ENCODE assay signal across 19 mouse cellular contexts in genomic region chr3:85780332-85780731, GRCm38 (mm10). TPM values are rescaled to one million over a fixed set of nuclear protein-coding genes. Genes with fewer than 3 reads are reported as not detected.
DNase-seq lines count a peak whose midpoint lies in the region; ATAC-seq lines count a peak whose summit lies in the region.
"Had no signal": no experiment of that assay in that cellular context is flagged by ENCODE, and none has a peak within 500 bp of the region (broad histone marks: within the 10 kb centered on the region; RNA-seq: fewer than 3 reads in every experiment).

No protein-coding gene starts in this region.

- no peaks in the 10 kb centered on the region for H3K9me3 ChIP-seq in hindbrain, embryonic 11.5 days (ENCODE audit: control insufficient read depth, low read length)
- no peaks in the 10 kb centered on the region for H3K9me3 ChIP-seq in hindbrain, embryonic 10.5 days
- no peaks in the 10 kb centered on the region for H3K9me3 ChIP-seq in midbrain, embryonic 13.5 days
- no peaks in the 10 kb centered on the region for H3K9me3 ChIP-seq in kidney, embryonic 15.5 days (replicated peaks)
- no peaks in the 10 kb centered on the region for H3K9me3 ChIP-seq in liver, embryonic 12.5 days (replicated peaks)
- H3K9me3 ChIP-seq: heart, embryonic 13.5 days; limb, embryonic 12.5 days had no signal

- peak; percentile 64; the same call in 1 of the 2 replicates for ATAC-seq in hindbrain, embryonic 11.5 days (ENCODE audit: low FRiP score)
- ATAC-seq in midbrain, embryonic 13.5 days: peak; percentile 81
- no peak for ATAC-seq in kidney, embryonic 15.5 days (replicated peaks; ENCODE audit: low FRiP score)
- ATAC-seq in liver, embryonic 12.5 days: no peak
- ATAC-seq: intestine, postnatal 0 days had no signal

- H3K4me2 ChIP-seq in hindbrain, embryonic 11.5 days (replicated peaks; ENCODE audit: low read depth, low read length): no peak overlapping the region
- H3K4me2 ChIP-seq in midbrain, embryonic 13.5 days (replicated peaks): no peak overlapping the region
- H3K4me2 ChIP-seq in kidney, embryonic 15.5 days: no peak overlapping the region
- no peak overlapping the region for H3K4me2 ChIP-seq in liver, embryonic 12.5 days
- H3K4me2 ChIP-seq: heart, embryonic 13.5 days; limb, embryonic 12.5 days; liver, embryonic 11.5 days had no signal

- no peaks in the 10 kb centered on the region for H3K36me3 ChIP-seq in hindbrain, embryonic 11.5 days (ENCODE audit: control insufficient read depth, insufficient read depth, low read length)
- no peaks in the 10 kb centered on the region for H3K36me3 ChIP-seq in hindbrain, embryonic 10.5 days
- H3K36me3 ChIP-seq in midbrain, embryonic 13.5 days: no peaks in the 10 kb centered on the region
- H3K36me3 ChIP-seq in kidney, embryonic 15.5 days: no peaks in the 10 kb centered on the region
- H3K36me3 ChIP-seq in liver, embryonic 12.5 days: no peaks in the 10 kb centered on the region
- H3K36me3 ChIP-seq: heart, embryonic 13.5 days; limb, embryonic 12.5 days had no signal

- no peak for DNase-seq in hindbrain, embryonic 11.5 days (ENCODE audit: low spot score)
- DNase-seq in hindbrain, embryonic 10.5 days (ENCODE audit: low spot score): no peak
- peak; percentile 25 for DNase-seq in retina, embryonic 14.5 days (ENCODE audit: low spot score)
- DNase-seq in retina, postnatal 1 day: no peak
- DNase-seq: adrenal gland, postnatal 25 days; cerebellum, adult 9-10 months; kidney, postnatal 36 days; lung, adult 18-20 months; lung, postnatal 10 days; right cerebral cortex, adult 18-20 months; right cerebral cortex, postnatal 4 days; thymus, postnatal 25 days had no signal

- H3K27me3 ChIP-seq in hindbrain, embryonic 11.5 days (ENCODE audit: control insufficient read depth, insufficient read depth, low read length): no peaks in the 10 kb centered on the region
- no peaks in the 10 kb centered on the region for H3K27me3 ChIP-seq in hindbrain, embryonic 10.5 days (ENCODE audit: insufficient read depth, poor library complexity, severe bottlenecking)
- H3K27me3 ChIP-seq in midbrain, embryonic 13.5 days: no peaks in the 10 kb centered on the region
- H3K27me3 ChIP-seq in kidney, embryonic 15.5 days: no peaks in the 10 kb centered on the region
- H3K27me3 ChIP-seq in liver, embryonic 12.5 days (replicated peaks): no peaks in the 10 kb centered on the region; the same call in 1 of the 2 replicates
- H3K27me3 ChIP-seq: heart, embryonic 13.5 days; limb, embryonic 12.5 days had no signal

- no peak overlapping the region for H3K27ac ChIP-seq in hindbrain, embryonic 11.5 days (ENCODE audit: low read depth, low read length)
- H3K27ac ChIP-seq in hindbrain, embryonic 10.5 days: no peak overlapping the region
- H3K27ac ChIP-seq in midbrain, embryonic 13.5 days: peak overlapping the region; percentile 32; the same call in 1 of the 2 replicates
- no peak overlapping the region for H3K27ac ChIP-seq in kidney, embryonic 15.5 days
- no peak overlapping the region for H3K27ac ChIP-seq in liver, embryonic 12.5 days
- H3K27ac ChIP-seq: heart, embryonic 13.5 days; limb, embryonic 12.5 days had no signal

- H3K9ac ChIP-seq in hindbrain, embryonic 11.5 days (ENCODE audit: low read depth, low read length): no peak overlapping the region
- no peak overlapping the region for H3K9ac ChIP-seq in midbrain, embryonic 13.5 days (replicated peaks)
- H3K9ac ChIP-seq in kidney, embryonic 15.5 days: no peak overlapping the region
- H3K9ac ChIP-seq in liver, embryonic 12.5 days: no peak overlapping the region
- H3K9ac ChIP-seq: heart, embryonic 13.5 days; limb, embryonic 12.5 days had no signal

- H3K4me1 ChIP-seq in hindbrain, embryonic 11.5 days (replicated peaks; ENCODE audit: control insufficient read depth, insufficient read depth, low read length): no peaks in the 10 kb centered on the region
- no peaks in the 10 kb centered on the region for H3K4me1 ChIP-seq in hindbrain, embryonic 10.5 days (replicated peaks)
- H3K4me1 ChIP-seq in midbrain, embryonic 13.5 days (replicated peaks): 0 out of 2 replicates have a peak, but pooled peaks cover 5% of the 10 kb centered on the region
- H3K4me1 ChIP-seq in kidney, embryonic 15.5 days: peaks cover 13% of the 10 kb centered on the region; the same call in 1 of the 2 replicates
- H3K4me1 ChIP-seq in liver, embryonic 12.5 days: no peaks in the 10 kb centered on the region

- WGBS in hindbrain, embryonic 11.5 days: 65% methylated on average over 2 of the region's 2 CpGs
- whole genome bisulfite sequencing in hindbrain, embryonic 10.5 days: 72% methylated on average over 2 of the region's 2 CpGs
- WGBS in midbrain, embryonic 13.5 days: 48% methylated on average over 2 of the region's 2 CpGs
- WGBS in kidney, embryonic 15.5 days: 58% methylated on average over 2 of the region's 2 CpGs
- WGBS in liver, embryonic 12.5 days (ENCODE audit: insufficient replicate concordance): 74% methylated on average over 2 of the region's 2 CpGs

- H3K4me3 ChIP-seq in hindbrain, embryonic 11.5 days (ENCODE audit: low read depth, low read length): no peak overlapping the region
- H3K4me3 ChIP-seq in hindbrain, embryonic 10.5 days: no peak overlapping the region
- H3K4me3 ChIP-seq in midbrain, embryonic 13.5 days (replicated peaks): no peak overlapping the region
- H3K4me3 ChIP-seq in kidney, embryonic 15.5 days (replicated peaks): no peak overlapping the region
- no peak overlapping the region for H3K4me3 ChIP-seq in liver, embryonic 12.5 days
- H3K4me3 ChIP-seq: heart, embryonic 13.5 days; limb, embryonic 12.5 days had no signal

RNA-seq across cellular contexts. Expression of gene Fam160a1, which starts 36.8 kb away (rescaled TPM):
- polyA plus RNA-seq in hindbrain, embryonic 11.5 days (2014; fragmentation: Nextera tagmentation; extraction: Ambion mirVana): 0.60 and 0.73 TPM in 2 replicates
- 0.64 and 1.1 TPM in 2 replicates for polyA plus RNA-seq in hindbrain, embryonic 10.5 days (2016; fragmentation: Nextera tagmentation; extraction: Ambion mirVana)
- 0.09 and 0.14 TPM in 2 replicates for polyA plus RNA-seq in midbrain, embryonic 13.5 days (2015; fragmentation: Nextera tagmentation; extraction: Ambion mirVana)
- polyA plus RNA-seq in kidney, embryonic 15.5 days (2015; fragmentation: Nextera tagmentation; extraction: Ambion mirVana): 5.0 and 5.1 TPM in 2 replicates
- 0.44 and 0.47 TPM in 2 replicates for polyA plus RNA-seq in liver, embryonic 12.5 days (2016; fragmentation: Nextera tagmentation; extraction: Ambion mirVana)

Comparison
In these comparisons a context has a peak if more than half of its experiments do, and no peak if none do; other contexts are left out.
1. ATAC-seq: peak in hindbrain, embryonic 11.5 days (single experiment) and midbrain, embryonic 13.5 days (single experiment); none in kidney, embryonic 15.5 days (single experiment) and liver, embryonic 12.5 days (single experiment).